23 mouse cellular contexts compared by ENCODE assay signal in genomic region chr3:139832599-139832998, GRCm38 (mm10).
DNase-seq lines count a peak whose midpoint lies in the region; ATAC-seq and TF ChIP-seq lines count a peak whose summit lies in the region.
"Had no signal": no experiment of that assay in that cellular context is flagged by ENCODE, and none has a peak within 500 bp of the region (broad histone marks: within the 10 kb centered on the region; RNA-seq: fewer than 3 reads in every experiment).

No protein-coding gene starts in this region.

- no peak overlapping the region for H3K4me3 ChIP-seq in forebrain, embryonic 15.5 days
- no peak overlapping the region for H3K4me3 ChIP-seq in forebrain, embryonic 13.5 days
- H3K4me3 ChIP-seq in forebrain, embryonic 16.5 days (replicated peaks; ENCODE audit: low read length), result no peak overlapping the region
- H3K4me3 ChIP-seq in forebrain, embryonic 12.5 days (replicated peaks), result no peak overlapping the region
- no peak overlapping the region for H3K4me3 ChIP-seq in forebrain, postnatal 0 days (ENCODE audit: low read depth, low read length)
- no peak overlapping the region for H3K4me3 ChIP-seq in forebrain, embryonic 14.5 days (ENCODE audit: low read depth, low read length)

- no peak overlapping the region for H3K27ac ChIP-seq in forebrain, embryonic 15.5 days (replicated peaks)
- no peak overlapping the region for H3K27ac ChIP-seq in forebrain, embryonic 13.5 days
- no peak overlapping the region for H3K27ac ChIP-seq in forebrain, embryonic 16.5 days (ENCODE audit: low read length)
- no peak overlapping the region for H3K27ac ChIP-seq in forebrain, embryonic 12.5 days
- H3K27ac ChIP-seq in forebrain, postnatal 0 days (ENCODE audit: low read depth, low read length), result no peak overlapping the region
- no peak overlapping the region for H3K27ac ChIP-seq in forebrain, embryonic 14.5 days (ENCODE audit: low read depth, low read length)

- TF ChIP-seq CTCF in forebrain, postnatal 0 days (IDR thresholded peaks at IDR 0.05; ENCODE audit: low read depth), result no peak
- no peak for TF ChIP-seq CTCF in brain, embryonic 14.5 days (IDR thresholded peaks at IDR 0.05; ENCODE audit: borderline replicate concordance, extremely low read depth, insufficient read depth, insufficient read length)

- peak; percentile 63; the same call in 1 of the 2 replicates for ATAC-seq in forebrain, embryonic 15.5 days (replicated peaks)
- no peak for ATAC-seq in forebrain, embryonic 13.5 days
- peak; percentile 79 for ATAC-seq in forebrain, embryonic 16.5 days
- no peak for ATAC-seq in forebrain, embryonic 12.5 days (ENCODE audit: low FRiP score)
- peak; percentile 91 for ATAC-seq in forebrain, postnatal 0 days
- no peak for ATAC-seq in forebrain, embryonic 14.5 days
- ATAC-seq: activated CD4-positive, CD25-positive, alpha-beta regulatory T cell, adult 4 months; CD4-positive, CD25-positive, alpha-beta regulatory T cell, adult 4 months; Patski had no signal

- H3K4me2 ChIP-seq in forebrain, embryonic 15.5 days (replicated peaks), result no peak overlapping the region
- no peak overlapping the region for H3K4me2 ChIP-seq in forebrain, embryonic 13.5 days
- no peak overlapping the region for H3K4me2 ChIP-seq in forebrain, embryonic 16.5 days (ENCODE audit: low read length)
- H3K4me2 ChIP-seq in forebrain, embryonic 12.5 days, result no peak overlapping the region
- no peak overlapping the region for H3K4me2 ChIP-seq in forebrain, postnatal 0 days (ENCODE audit: low read depth)
- H3K4me2 ChIP-seq in forebrain, embryonic 14.5 days (ENCODE audit: low read length), result no peak overlapping the region

- no peak overlapping the region for H3K9ac ChIP-seq in forebrain, embryonic 15.5 days (replicated peaks)
- no peak overlapping the region for H3K9ac ChIP-seq in forebrain, embryonic 13.5 days
- no peak overlapping the region for H3K9ac ChIP-seq in forebrain, embryonic 16.5 days (replicated peaks; ENCODE audit: low read depth, low read length)
- H3K9ac ChIP-seq in forebrain, embryonic 12.5 days, result no peak overlapping the region
- H3K9ac ChIP-seq in forebrain, postnatal 0 days, result no peak overlapping the region
- H3K9ac ChIP-seq in forebrain, embryonic 14.5 days (ENCODE audit: low read length), result no peak overlapping the region

- H3K4me1 ChIP-seq in forebrain, embryonic 15.5 days, result no peaks in the 10 kb centered on the region
- no peaks in the 10 kb centered on the region for H3K4me1 ChIP-seq in forebrain, embryonic 13.5 days
- H3K4me1 ChIP-seq in forebrain, embryonic 16.5 days (replicated peaks; ENCODE audit: control insufficient read depth, insufficient read depth, low read length), result no peaks in the 10 kb centered on the region
- H3K4me1 ChIP-seq in forebrain, embryonic 12.5 days, result no peaks in the 10 kb centered on the region
- H3K4me1 ChIP-seq in forebrain, postnatal 0 days (ENCODE audit: insufficient read depth), result no peaks in the 10 kb centered on the region
- no peaks in the 10 kb centered on the region for H3K4me1 ChIP-seq in forebrain, embryonic 14.5 days (ENCODE audit: control insufficient read depth, insufficient read depth, low read length)

- no peak for TF ChIP-seq POLR2A in brain, embryonic 14.5 days (IDR thresholded peaks at IDR 0.05; ENCODE audit: borderline replicate concordance, extremely low read depth, insufficient read depth, insufficient read length, poor library complexity, severe bottlenecking)

- peak; percentile 17 for DNase-seq in forebrain, postnatal 0 days
- DNase-seq in forebrain, embryonic 14.5 days (ENCODE audit: low spot score), result no peak
- peak; percentile 39 for DNase-seq in brain, embryonic 14.5 days (ENCODE audit: low read depth)
- no peak for DNase-seq in thymus, postnatal 4 days
- DNase-seq: adrenal gland, adult 2 months; adrenal gland, adult 8-10 months; adrenal gland, postnatal 10 days; adrenal gland, postnatal 14 days; adrenal gland, postnatal 25 days; adrenal gland, postnatal 36 days; B cell, adult 2 months; cerebellum, adult 11 months; cerebellum, adult 11-12 months; cerebellum, adult 18-20 months had no signal

- WGBS in forebrain, embryonic 15.5 days, result 66% methylated on average over 5 of the region's 5 CpGs
- 85% methylated on average over 5 of the region's 5 CpGs for WGBS in forebrain, embryonic 13.5 days
- WGBS in forebrain, embryonic 16.5 days, result 67% methylated on average over 5 of the region's 5 CpGs
- WGBS in forebrain, embryonic 12.5 days, result 88% methylated on average over 5 of the region's 5 CpGs
- WGBS in forebrain, postnatal 0 days, result 51% methylated on average over 5 of the region's 5 CpGs
- 85% methylated on average over 5 of the region's 5 CpGs for WGBS in forebrain, embryonic 14.5 days

- no peaks in the 10 kb centered on the region for H3K36me3 ChIP-seq in forebrain, embryonic 15.5 days
- H3K36me3 ChIP-seq in forebrain, embryonic 13.5 days (ENCODE audit: poor library complexity, severe bottlenecking), result no peaks in the 10 kb centered on the region
- H3K36me3 ChIP-seq in forebrain, embryonic 16.5 days (ENCODE audit: control insufficient read depth, insufficient read depth), result no peaks in the 10 kb centered on the region
- H3K36me3 ChIP-seq in forebrain, embryonic 12.5 days (replicated peaks), result no peaks in the 10 kb centered on the region
- H3K36me3 ChIP-seq in forebrain, postnatal 0 days (ENCODE audit: insufficient read depth), result no peaks in the 10 kb centered on the region
- no peaks in the 10 kb centered on the region for H3K36me3 ChIP-seq in forebrain, embryonic 14.5 days (ENCODE audit: control insufficient read depth, insufficient read depth, low read length)
- H3K36me3 ChIP-seq: G1E had no signal

- H3K27me3 ChIP-seq in forebrain, embryonic 15.5 days, result no peaks in the 10 kb centered on the region
- H3K27me3 ChIP-seq in forebrain, embryonic 13.5 days, result no peaks in the 10 kb centered on the region
- H3K27me3 ChIP-seq in forebrain, embryonic 16.5 days (replicated peaks; ENCODE audit: control insufficient read depth, insufficient read depth, low read length), result no peaks in the 10 kb centered on the region
- H3K27me3 ChIP-seq in forebrain, embryonic 12.5 days, result no peaks in the 10 kb centered on the region
- no peaks in the 10 kb centered on the region for H3K27me3 ChIP-seq in forebrain, postnatal 0 days (ENCODE audit: insufficient read depth, low read length)
- H3K27me3 ChIP-seq in forebrain, embryonic 14.5 days (replicated peaks; ENCODE audit: control insufficient read depth, insufficient read depth, low read length), result no peaks in the 10 kb centered on the region
- H3K27me3 ChIP-seq: CH12.LX, Patski had no signal

- H3K9me3 ChIP-seq in forebrain, embryonic 15.5 days, result no peaks in the 10 kb centered on the region
- no peaks in the 10 kb centered on the region for H3K9me3 ChIP-seq in forebrain, embryonic 13.5 days (replicated peaks)
- no peaks in the 10 kb centered on the region for H3K9me3 ChIP-seq in forebrain, embryonic 16.5 days (ENCODE audit: control insufficient read depth, low read length)
- no peaks in the 10 kb centered on the region for H3K9me3 ChIP-seq in forebrain, embryonic 12.5 days
- H3K9me3 ChIP-seq in forebrain, postnatal 0 days (ENCODE audit: low read length), result no peaks in the 10 kb centered on the region
- no peaks in the 10 kb centered on the region for H3K9me3 ChIP-seq in forebrain, embryonic 14.5 days (replicated peaks; ENCODE audit: control insufficient read depth, low read length)
- H3K9me3 ChIP-seq: G1E had no signal

Comparison
In these comparisons a context has a peak if more than half of its experiments do, and no peak if none do; other contexts are left out.
1. ATAC-seq: peak in forebrain, embryonic 15.5 days (single experiment), forebrain, embryonic 16.5 days (single experiment) and forebrain, postnatal 0 days (single experiment); none in forebrain, embryonic 13.5 days (single experiment), forebrain, embryonic 12.5 days (single experiment) and forebrain, embryonic 14.5 days (single experiment).
2. DNase-seq: peak in forebrain, postnatal 0 days (single experiment) and brain, embryonic 14.5 days (single experiment); none in forebrain, embryonic 14.5 days (single experiment) and thymus, postnatal 4 days (single experiment).